Mouse (Mus musculus): ENCODE data around the gene Scamp4. TPM values are rescaled to one million over a fixed set of nuclear protein-coding genes. Genes with fewer than 3 reads are reported as not detected.
"Not testable (repeated sequence)": the region's sequence is repeated elsewhere in the genome, so short reads cannot be mapped to it uniquely, and the experiment has no call there.

The Scamp4 gene
- polyA plus RNA-seq, 1 experiment from 2014 or later = 71.6 TPM

GRCm38 (mm10) chr10:80605721-80606120, 3.0 kb downstream of the Scamp4 start, which contains the start of gene Gm49322:
Gene Gm49322 (plus strand): TSS chr10:80606021.
- ATAC-seq (ENCODE audit: low read depth); H3K27ac ChIP-seq (ENCODE audit: low read depth, low read length); H3K4me3 ChIP-seq (ENCODE audit: low read depth, low read length); H3K4me2 ChIP-seq (ENCODE audit: low read depth, low read length); H3K9ac ChIP-seq (replicated peaks; ENCODE audit: low read depth, low read length); H3K27me3 ChIP-seq (ENCODE audit: control insufficient read depth, insufficient read depth, low read length); H3K9me3 ChIP-seq (ENCODE audit: control insufficient read depth, low read length): not testable (repeated sequence)
- Histone ChIP-seq H3K4me1 (ENCODE audit: control insufficient read depth, insufficient read depth, low read length) (peaks cover 10% of the 10 kb centered on the region), H3K36me3 (ENCODE audit: control insufficient read depth, insufficient read depth, low read length) (peaks cover 22% of the 10 kb centered on the region)
- 90% methylated on average over 3 of the region's 4 CpGs for whole genome bisulfite sequencing

GRCm38 (mm10) chr10:80606306-80606705, 3.6 kb downstream of the Scamp4 start:
- no peak overlapping the region for H3K4me2 ChIP-seq (ENCODE audit: low read depth, low read length)
- 93% methylated on average over 23 of the region's 23 CpGs for WGBS
- H3K27me3 ChIP-seq (ENCODE audit: control insufficient read depth, insufficient read depth, low read length) = no peaks in the 10 kb centered on the region
- ATAC-seq (ENCODE audit: low read depth) = no peak
- peaks cover 22% of the 10 kb centered on the region for H3K36me3 ChIP-seq (ENCODE audit: control insufficient read depth, insufficient read depth, low read length)
- no peak overlapping the region for H3K9ac ChIP-seq (replicated peaks; ENCODE audit: low read depth, low read length)
- no peak overlapping the region for H3K4me3 ChIP-seq (ENCODE audit: low read depth, low read length)
- H3K4me1 ChIP-seq (ENCODE audit: control insufficient read depth, insufficient read depth, low read length) = peaks cover 10% of the 10 kb centered on the region
- no peak overlapping the region for H3K27ac ChIP-seq (ENCODE audit: low read depth, low read length)
- no peaks in the 10 kb centered on the region for H3K9me3 ChIP-seq (ENCODE audit: control insufficient read depth, low read length)

- WGBS = 97% methylated on average over 34 of the region's 34 CpGs
- Histone ChIP-seq H3K9ac (replicated peaks; ENCODE audit: low read depth, low read length) (no peak overlapping the region), H3K4me3 (ENCODE audit: low read depth, low read length) (no peak overlapping the region), H3K27ac (ENCODE audit: low read depth, low read length) (no peak overlapping the region), H3K4me2 (ENCODE audit: low read depth, low read length) (no peak overlapping the region), H3K4me1 (ENCODE audit: control insufficient read depth, insufficient read depth, low read length) (peaks cover 10% of the 10 kb centered on the region), H3K27me3 (ENCODE audit: control insufficient read depth, insufficient read depth, low read length) (no peaks in the 10 kb centered on the region), H3K9me3 (ENCODE audit: control insufficient read depth, low read length) (no peaks in the 10 kb centered on the region), H3K36me3 (ENCODE audit: control insufficient read depth, insufficient read depth, low read length) (peaks cover 22% of the 10 kb centered on the region)
- ATAC-seq (ENCODE audit: low read depth) = no peak
These were observed 4.2 kb downstream of the Scamp4 start for GRCm38 (mm10) chr10:80606737-80607350.

GRCm38 (mm10) chr10:80608435-80608834, 5.8 kb downstream of the Scamp4 start:
- Histone ChIP-seq H3K4me2 (ENCODE audit: low read depth, low read length) (no peak overlapping the region), H3K9me3 (ENCODE audit: control insufficient read depth, low read length) (no peaks in the 10 kb centered on the region), H3K9ac (replicated peaks; ENCODE audit: low read depth, low read length) (no peak overlapping the region), H3K4me3 (ENCODE audit: low read depth, low read length) (no peak overlapping the region), H3K27me3 (ENCODE audit: control insufficient read depth, insufficient read depth, low read length) (no peaks in the 10 kb centered on the region), H3K4me1 (ENCODE audit: control insufficient read depth, insufficient read depth, low read length) (peaks cover 9% of the 10 kb centered on the region), H3K27ac (ENCODE audit: low read depth, low read length) (no peak overlapping the region), H3K36me3 (ENCODE audit: control insufficient read depth, insufficient read depth, low read length) (peaks cover 29% of the 10 kb centered on the region)
- WGBS = 95% methylated on average over 3 of the region's 3 CpGs
- no peak for ATAC-seq (ENCODE audit: low read depth)

GRCm38 (mm10) chr10:80609269-80609924, 6.7 kb downstream of the Scamp4 start:
- H3K4me3 ChIP-seq (ENCODE audit: low read depth, low read length) = no peak overlapping the region
- no peak overlapping the region for H3K27ac ChIP-seq (ENCODE audit: low read depth, low read length)
- H3K36me3 ChIP-seq (ENCODE audit: control insufficient read depth, insufficient read depth, low read length) = peaks cover 29% of the 10 kb centered on the region
- H3K27me3 ChIP-seq (ENCODE audit: control insufficient read depth, insufficient read depth, low read length) = no peaks in the 10 kb centered on the region
- 90% methylated on average over 10 of the region's 10 CpGs for WGBS
- no peak overlapping the region for H3K9ac ChIP-seq (replicated peaks; ENCODE audit: low read depth, low read length)
- H3K4me1 ChIP-seq (ENCODE audit: control insufficient read depth, insufficient read depth, low read length) = no peaks in the 10 kb centered on the region
- H3K4me2 ChIP-seq (ENCODE audit: low read depth, low read length) = no peak overlapping the region
- ATAC-seq (ENCODE audit: low read depth) = no peak
- H3K9me3 ChIP-seq (ENCODE audit: control insufficient read depth, low read length) = no peaks in the 10 kb centered on the region

- no peak overlapping the region for H3K27ac ChIP-seq (ENCODE audit: low read depth, low read length)
- no peak for ATAC-seq (ENCODE audit: low read depth)
- 89% methylated on average over 9 of the region's 9 CpGs for WGBS
- no peaks in the 10 kb centered on the region for H3K27me3 ChIP-seq (ENCODE audit: control insufficient read depth, insufficient read depth, low read length)
- H3K9me3 ChIP-seq (ENCODE audit: control insufficient read depth, low read length) = no peaks in the 10 kb centered on the region
- H3K4me2 ChIP-seq (ENCODE audit: low read depth, low read length) = no peak overlapping the region
- H3K36me3 ChIP-seq (ENCODE audit: control insufficient read depth, insufficient read depth, low read length) = peaks cover 36% of the 10 kb centered on the region
- H3K9ac ChIP-seq (replicated peaks; ENCODE audit: low read depth, low read length) = no peak overlapping the region
- no peaks in the 10 kb centered on the region for H3K4me1 ChIP-seq (ENCODE audit: control insufficient read depth, insufficient read depth, low read length)
- no peak overlapping the region for H3K4me3 ChIP-seq (ENCODE audit: low read depth, low read length)
These were observed 7.6 kb downstream of the Scamp4 start for GRCm38 (mm10) chr10:80610116-80610785.

- H3K27ac ChIP-seq (ENCODE audit: low read depth, low read length) = no peak overlapping the region
- H3K9me3 ChIP-seq (ENCODE audit: control insufficient read depth, low read length) = no peaks in the 10 kb centered on the region
- no peaks in the 10 kb centered on the region for H3K27me3 ChIP-seq (ENCODE audit: control insufficient read depth, insufficient read depth, low read length)
- peaks cover 43% of the 10 kb centered on the region for H3K36me3 ChIP-seq (ENCODE audit: control insufficient read depth, insufficient read depth, low read length)
- no peak overlapping the region for H3K4me3 ChIP-seq (ENCODE audit: low read depth, low read length)
- H3K4me1 ChIP-seq (ENCODE audit: control insufficient read depth, insufficient read depth, low read length) = no peaks in the 10 kb centered on the region
- H3K4me2 ChIP-seq (ENCODE audit: low read depth, low read length) = no peak overlapping the region
- no peak overlapping the region for H3K9ac ChIP-seq (replicated peaks; ENCODE audit: low read depth, low read length)
- no peak for ATAC-seq (ENCODE audit: low read depth)
- 72% methylated on average over 4 of the region's 4 CpGs for WGBS
These were observed 8.4 kb downstream of the Scamp4 start for GRCm38 (mm10) chr10:80611024-80611423.

GRCm38 (mm10) chr10:80611905-80612304, 9.2 kb downstream of the Scamp4 start:
- H3K36me3 ChIP-seq (ENCODE audit: control insufficient read depth, insufficient read depth, low read length) = peaks cover 43% of the 10 kb centered on the region
- H3K9me3 ChIP-seq (ENCODE audit: control insufficient read depth, low read length) = no peaks in the 10 kb centered on the region
- H3K4me2 ChIP-seq (ENCODE audit: low read depth, low read length) = no peak overlapping the region
- H3K27me3 ChIP-seq (ENCODE audit: control insufficient read depth, insufficient read depth, low read length) = no peaks in the 10 kb centered on the region
- H3K4me1 ChIP-seq (ENCODE audit: control insufficient read depth, insufficient read depth, low read length) = no peaks in the 10 kb centered on the region
- 93% methylated on average over 3 of the region's 3 CpGs for WGBS
- no peak for ATAC-seq (ENCODE audit: low read depth)
- no peak overlapping the region for H3K9ac ChIP-seq (replicated peaks; ENCODE audit: low read depth, low read length)
- H3K4me3 ChIP-seq (ENCODE audit: low read depth, low read length) = no peak overlapping the region
- no peak overlapping the region for H3K27ac ChIP-seq (ENCODE audit: low read depth, low read length)

GRCm38 (mm10) chr10:80613821-80614220, 11.1 kb downstream of the Scamp4 start:
- no peak overlapping the region for H3K4me2 ChIP-seq (ENCODE audit: low read depth, low read length)
- 85% methylated on average over 3 of the region's 3 CpGs for WGBS
- H3K27me3 ChIP-seq (ENCODE audit: control insufficient read depth, insufficient read depth, low read length) = no peaks in the 10 kb centered on the region
- H3K9ac ChIP-seq (replicated peaks; ENCODE audit: low read depth, low read length) = no peak overlapping the region
- no peaks in the 10 kb centered on the region for H3K4me1 ChIP-seq (ENCODE audit: control insufficient read depth, insufficient read depth, low read length)
- no peak for ATAC-seq (ENCODE audit: low read depth)
- H3K27ac ChIP-seq (ENCODE audit: low read depth, low read length) = no peak overlapping the region
- H3K36me3 ChIP-seq (ENCODE audit: control insufficient read depth, insufficient read depth, low read length) = peaks cover 30% of the 10 kb centered on the region
- H3K4me3 ChIP-seq (ENCODE audit: low read depth, low read length) = no peak overlapping the region
- H3K9me3 ChIP-seq (ENCODE audit: control insufficient read depth, low read length) = no peaks in the 10 kb centered on the region
